Mouse (Mus musculus) megakaryocyte, embryonic 14.5 days (primary cell): Measurements from ENCODE around the gene Kcng4.

Source experiments
- FLI1 ChIP-seq: IDR thresholded peaks from 2 replicates; pipeline ENCODE4 v1.6.1; 2012; ENCODE audit warnings: low read length, inconsistent platforms, mixed read lengths
- GATA1 ChIP-seq: IDR thresholded peaks from 3 replicates; pipeline ENCODE4 v1.6.1; 2012; ENCODE audit warnings: mixed read lengths, low read length, inconsistent platforms, borderline replicate concordance

- no peak for TF ChIP-seq GATA1
- TF ChIP-seq FLI1: no peak
These were observed 4.3 kb upstream of the Kcng4 start for GRCm38 (mm10) chr8:119639798-119640197.
